Mouse (Mus musculus) ES-E14 (cell line): Measurements from ENCODE around the gene Gm21954. TPM values are rescaled to one million over a fixed set of nuclear protein-coding genes. Genes with fewer than 3 reads are reported as not detected.

ENCODE experiments used
- DNase-seq: peaks from one replicate; pipeline ENCODE4 v3.0.0-alpha.2; 2013; ENCODE audit warnings: low read depth, low spot score
- H3K27ac ChIP-seq: 2 replicates; pipeline ENCODE4 v1.5.1; 2012; ENCODE audit warnings: low read depth, mild to moderate bottlenecking, low read length, moderate library complexity, mixed read lengths; ENCODE audit not compliant: poor library complexity, insufficient read depth, severe bottlenecking
- H3K36me3 ChIP-seq: 2 replicates; pipeline ENCODE4 v1.6.1; 2012; ENCODE audit warnings: mild to moderate bottlenecking, low read length, moderate library complexity, mixed read lengths; ENCODE audit not compliant: control insufficient read depth, poor library complexity, insufficient read depth, severe bottlenecking
- H3K4me1 ChIP-seq, 2 experiments: fragments of 150-350 bp in 1 of 2; sonication (generic) in 1 of 2; 2 replicates each; pipeline ENCODE4 v1.6.1; 2012; ENCODE audit warnings: low read length in 2 of 2, mild to moderate bottlenecking in 1 of 2, mixed read lengths in 1 of 2; ENCODE audit not compliant: control insufficient read depth in 2 of 2, insufficient read depth in 2 of 2, poor library complexity in 1 of 2
- H3K4me3 ChIP-seq, 2 experiments: fragments of 150-350 bp in 1 of 2; sonication (generic) in 1 of 2; 2 replicates each; pipeline ENCODE4 v1.5.1; 2012; ENCODE audit warnings: low read length in 2 of 2, low read depth in 1 of 2, mild to moderate bottlenecking in 1 of 2, mixed read lengths in 1 of 2; ENCODE audit not compliant: insufficient read depth in 1 of 2, poor library complexity in 1 of 2, severe bottlenecking in 1 of 2
- H3K9ac ChIP-seq: 2 replicates; pipeline ENCODE4 v1.6.1; 2012; ENCODE audit warnings: low read depth, mild to moderate bottlenecking, low read length, mixed read lengths; ENCODE audit not compliant: poor library complexity, insufficient read depth, severe bottlenecking
- H3K9me3 ChIP-seq: fragments of 150-350 bp; sonication (generic); 2 replicates; pipeline ENCODE4 v1.6.1; 2012; ENCODE audit warnings: low read depth, mild to moderate bottlenecking, low read length; ENCODE audit not compliant: control insufficient read depth, insufficient read depth
- CHD2 ChIP-seq: IDR thresholded peaks from 2 replicates; pipeline ENCODE4 v1.6.1; 2014; ENCODE audit warnings: mild to moderate bottlenecking, low read depth, low read length, inconsistent platforms
- HCFC1 ChIP-seq: IDR thresholded peaks from 2 replicates; pipeline ENCODE4 v1.6.1; 2012; ENCODE audit warnings: low read length, inconsistent platforms, borderline replicate concordance; ENCODE audit not compliant: insufficient read depth
- MAFK ChIP-seq: IDR thresholded peaks from 2 replicates; pipeline ENCODE4 v1.6.1; 2014; ENCODE audit warnings: mild to moderate bottlenecking, low read depth, low read length, inconsistent platforms; ENCODE audit not compliant: insufficient read depth
- ZC3H11A ChIP-seq: IDR thresholded peaks from 2 replicates; pipeline ENCODE4 v1.6.1; 2012; ENCODE audit warnings: low read depth, mild to moderate bottlenecking, inconsistent platforms, low read length, borderline replicate concordance
- ZNF384 ChIP-seq: IDR thresholded peaks from 2 replicates; pipeline ENCODE4 v1.6.1; 2012; ENCODE audit warnings: low read depth, low read length, inconsistent platforms
- in situ Hi-C, 2 experiments: fragments of 600-800 bp; cut with MboI; formaldehyde crosslinking; loops; one replicate each; pipeline ENCODE4 v1.15.1; 2025; ENCODE audit warnings: low sequenced_read_pairs in 2 of 2, inconsistent platforms in 1 of 2; ENCODE audit not compliant: unreplicated experiment in 2 of 2
- total RNA-seq: library from RNA; depleted of rRNA; stranded (reverse); fragments of 300-350 nt; gene quantifications from 2 replicates; pipeline ENCODE4 v1.2.3, GENCODE M21; 2012

The Gm21954 gene
- total RNA-seq, 1 experiment: not detected

- H3K27ac ChIP-seq: no peak overlapping the region
- no peaks in the 10 kb centered on the region for H3K4me1 ChIP-seq
- no peaks in the 10 kb centered on the region for H3K36me3 ChIP-seq
- TF ChIP-seq CHD2 (no peak), ZC3H11A (no peak), HCFC1 (no peak), ZNF384 (no peak), MAFK (no peak)
- H3K9ac ChIP-seq: no peak overlapping the region
- no peaks in the 10 kb centered on the region for H3K9me3 ChIP-seq
- in situ Hi-C loops: no loop called here
- no peak overlapping the region for H3K4me3 ChIP-seq
- DNase-seq: no peak
Observed at GRCm38 (mm10) chr3:55466348-55466747, 5.7 kb downstream of the Gm21954 start.

- DNase-seq: no peak
- Histone ChIP-seq H3K4me1 (no peaks in the 10 kb centered on the region), H3K4me3 (no peak overlapping the region), H3K9ac (no peak overlapping the region), H3K36me3 (no peaks in the 10 kb centered on the region), H3K9me3 (no peaks in the 10 kb centered on the region), H3K27ac (no peak overlapping the region)
- TF ChIP-seq ZC3H11A (no peak), ZNF384 (no peak), CHD2 (no peak), HCFC1 (no peak), MAFK (no peak)
- in situ Hi-C loops: no loop called here
Observed at GRCm38 (mm10) chr3:55465785-55466184, 6.2 kb downstream of the Gm21954 start.

GRCm38 (mm10) chr3:55464226-55464625, 7.8 kb downstream of the Gm21954 start:
- H3K36me3 ChIP-seq: no peaks in the 10 kb centered on the region
- TF ChIP-seq MAFK (no peak), ZNF384 (no peak), ZC3H11A (no peak), CHD2 (no peak), HCFC1 (no peak)
- H3K27ac ChIP-seq: no peak overlapping the region
- no peak overlapping the region for H3K9ac ChIP-seq
- no peaks in the 10 kb centered on the region for H3K9me3 ChIP-seq
- in situ Hi-C loops: no loop called here
- DNase-seq: no peak
- H3K4me3 ChIP-seq: no peak overlapping the region
- H3K4me1 ChIP-seq: no peaks in the 10 kb centered on the region

GRCm38 (mm10) chr3:55462904-55463668, 8.9 kb downstream of the Gm21954 start:
- DNase-seq: no peak

More at GRCm38 (mm10) chr3:55462904-55463668, 8.9 kb downstream of the Gm21954 start:
- H3K9ac ChIP-seq: no peak overlapping the region
- H3K36me3 ChIP-seq: no peaks in the 10 kb centered on the region
- no peaks in the 10 kb centered on the region for H3K9me3 ChIP-seq
- in situ Hi-C loops: no loop called here
- H3K27ac ChIP-seq: no peak overlapping the region
- H3K4me3 ChIP-seq: no peak overlapping the region
- H3K4me1 ChIP-seq: no peaks in the 10 kb centered on the region
- TF ChIP-seq CHD2 (no peak), ZNF384 (no peak), MAFK (no peak), ZC3H11A (no peak), HCFC1 (no peak)
